Mouse (Mus musculus) hindbrain, embryonic 12.5 days (tissue): Measurements from ENCODE around the gene Ttc7b. TPM values are rescaled to one million over a fixed set of nuclear protein-coding genes. Genes with fewer than 3 reads are reported as not detected.

Experiments
- ATAC-seq: fragments of 200-750 bp; cut with Nextera tagmentation; 2 replicates; pipeline ENCODE4 v1.8.0; 2017; ENCODE audit warnings: moderate TSS enrichment; ENCODE audit not compliant: low FRiP score
- H3K27ac ChIP-seq: fragments of 300-500 bp; sonication (generic); 2 replicates; pipeline ENCODE4 v1.5.1; 2016; ENCODE audit warnings: mild to moderate bottlenecking
- H3K27me3 ChIP-seq: fragments of 300-500 bp; sonication (generic); 2 replicates; pipeline ENCODE4 v1.6.1; 2016; ENCODE audit warnings: mild to moderate bottlenecking
- H3K36me3 ChIP-seq: fragments of 300-500 bp; sonication (generic); 2 replicates; pipeline ENCODE4 v1.6.1; 2016; ENCODE audit warnings: mild to moderate bottlenecking
- H3K4me1 ChIP-seq: fragments of 300-500 bp; sonication (generic); 2 replicates; pipeline ENCODE4 v1.6.1; 2016
- H3K4me2 ChIP-seq: fragments of 300-500 bp; sonication (generic); replicated peaks from 2 replicates; pipeline ENCODE4 v1.6.1; 2016; ENCODE audit warnings: mild to moderate bottlenecking
- H3K4me3 ChIP-seq: fragments of 300-500 bp; sonication (generic); 2 replicates; pipeline ENCODE4 v1.5.1; 2016; ENCODE audit warnings: mild to moderate bottlenecking
- H3K9ac ChIP-seq: fragments of 300-500 bp; sonication (generic); 2 replicates; pipeline ENCODE4 v1.6.1; 2016; ENCODE audit warnings: mild to moderate bottlenecking, moderate library complexity
- H3K9me3 ChIP-seq: fragments of 300-500 bp; sonication (generic); replicated peaks from 2 replicates; pipeline ENCODE4 v1.6.1; 2016; ENCODE audit warnings: mild to moderate bottlenecking
- WGBS: fragments of 180-500 bp; shearing (Covaris S2); methylation state at CpG from one replicate; pipeline ENCODE4 v1.1.7; 2016; 5-methylcytosine and 5-hydroxymethylcytosine counted together
- polyA plus RNA-seq: library from polyadenylated mRNA; unstranded; fragments of >200 nt; fragmentation: Nextera tagmentation; extraction: Ambion mirVana; gene quantifications from 2 replicates; pipeline ENCODE4 v1.2.1, GENCODE M21; 2016

The Ttc7b gene
- polyA plus RNA-seq, 1 experiment from 2014 or later: 6.1 TPM

DNA sequence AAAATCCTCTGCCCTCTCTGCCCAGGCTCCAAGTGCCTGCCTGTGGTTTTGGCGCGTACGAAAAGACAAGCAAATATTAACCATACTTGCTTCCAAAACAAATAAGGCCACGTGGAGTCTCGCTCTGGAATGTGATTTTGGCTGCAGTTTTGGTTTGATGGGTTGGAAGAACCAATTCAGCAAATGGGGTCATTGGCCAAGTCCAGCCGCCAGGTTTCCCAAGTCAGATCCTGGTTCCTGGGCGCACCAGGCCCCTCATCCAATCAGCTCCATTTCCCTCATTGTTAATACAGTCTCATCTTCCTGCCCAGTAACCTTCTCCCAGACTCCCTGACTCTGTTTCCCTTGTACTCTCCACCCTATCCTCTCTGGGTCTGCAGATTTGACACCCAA lies 946 bp downstream of the Ttc7b start:
- H3K4me3 ChIP-seq: peak overlapping the region; percentile 87
- H3K4me2 ChIP-seq: peak overlapping the region; percentile 86
- 60% methylated on average over 7 of the region's 7 CpGs for WGBS
- H3K9ac ChIP-seq: peak overlapping the region; percentile 96
- peaks cover 18% of the 10 kb centered on the region for H3K4me1 ChIP-seq
- peak overlapping the region; percentile 84; the same call in 1 of the 2 replicates for H3K27ac ChIP-seq
- H3K27me3 ChIP-seq: no peaks in the 10 kb centered on the region
- H3K36me3 ChIP-seq: no peaks in the 10 kb centered on the region
- no peaks in the 10 kb centered on the region for H3K9me3 ChIP-seq
- no peak; the same call in 1 of the 2 replicates for ATAC-seq

GRCm38 (mm10) chr12:100517371-100517770 lies 3.3 kb downstream of the Ttc7b start:
- whole genome bisulfite sequencing: 89% methylated on average over 9 of the region's 9 CpGs
- ATAC-seq: no peak
- no peak overlapping the region for H3K27ac ChIP-seq
- H3K36me3 ChIP-seq: no peaks in the 10 kb centered on the region
- no peak overlapping the region for H3K9ac ChIP-seq
- no peak overlapping the region for H3K4me3 ChIP-seq
- no peak overlapping the region for H3K4me2 ChIP-seq
- H3K9me3 ChIP-seq: no peaks in the 10 kb centered on the region
- H3K4me1 ChIP-seq: peaks cover 18% of the 10 kb centered on the region
- no peaks in the 10 kb centered on the region for H3K27me3 ChIP-seq

GRCm38 (mm10) chr12:100516161-100516838 lies 4.3 kb downstream of the Ttc7b start:
- Histone ChIP-seq H3K27me3 (no peaks in the 10 kb centered on the region), H3K27ac (no peak overlapping the region), H3K4me3 (no peak overlapping the region), H3K4me1 (peaks cover 18% of the 10 kb centered on the region), H3K9ac (no peak overlapping the region), H3K4me2 (no peak overlapping the region), H3K9me3 (no peaks in the 10 kb centered on the region), H3K36me3 (no peaks in the 10 kb centered on the region)
- 97% methylated on average over 1 of the region's 1 CpGs for WGBS
- no peak for ATAC-seq

DNA sequence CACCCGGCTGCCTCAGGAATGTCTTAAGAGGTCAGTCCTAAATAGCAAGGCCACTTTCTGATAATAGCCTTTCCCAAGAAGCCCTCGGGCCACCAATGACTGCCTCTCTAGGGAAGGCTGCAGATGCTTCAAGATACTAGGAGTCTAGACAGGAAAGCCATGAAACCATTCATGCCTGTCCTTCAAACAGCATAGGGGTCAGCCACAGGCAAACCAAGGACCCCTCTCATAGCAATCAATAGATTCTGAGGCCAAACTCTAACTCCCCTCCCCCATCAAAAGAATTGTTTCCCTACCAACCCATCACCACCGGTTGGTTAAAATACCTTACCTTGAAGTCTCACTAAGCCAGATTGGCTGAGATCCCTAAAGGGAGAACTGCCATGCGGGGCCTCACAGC lies 5.1 kb downstream of the Ttc7b start:
- Histone ChIP-seq H3K27ac (no peak overlapping the region), H3K36me3 (peaks cover 5% of the 10 kb centered on the region; the same call in 1 of the 2 replicates), H3K4me1 (peaks cover 18% of the 10 kb centered on the region), H3K9ac (no peak overlapping the region), H3K4me3 (no peak overlapping the region), H3K9me3 (no peaks in the 10 kb centered on the region), H3K4me2 (no peak overlapping the region), H3K27me3 (no peaks in the 10 kb centered on the region)
- ATAC-seq: no peak
- 86% methylated on average over 4 of the region's 4 CpGs for WGBS

- no peaks in the 10 kb centered on the region for H3K27me3 ChIP-seq
Observed at GRCm38 (mm10) chr12:100514611-100515010, 6.0 kb downstream of the Ttc7b start.

DNA sequence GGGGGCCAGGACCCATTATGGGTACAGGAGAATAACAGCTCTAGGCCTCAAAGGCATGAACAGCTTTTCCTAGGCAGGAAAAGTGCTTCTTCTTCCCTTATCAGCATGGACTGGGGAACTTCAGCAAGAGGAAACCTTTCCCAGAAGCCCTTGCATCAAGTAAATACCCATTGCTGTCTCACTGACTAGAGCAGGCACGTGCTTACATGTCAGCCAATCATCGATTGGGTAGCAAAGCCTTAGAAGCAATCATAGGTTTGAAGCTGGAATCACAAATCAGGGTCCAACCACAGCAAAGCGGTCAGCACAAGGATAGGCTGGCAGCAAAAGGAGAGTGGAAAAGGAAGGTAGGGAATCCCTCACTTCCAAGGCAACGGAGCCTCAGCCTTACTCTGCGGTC lies 7.5 kb downstream of the Ttc7b start:
- no peak for ATAC-seq
- Histone ChIP-seq H3K36me3 (peaks cover 5% of the 10 kb centered on the region; the same call in 1 of the 2 replicates), H3K4me3 (no peak overlapping the region), H3K27me3 (no peaks in the 10 kb centered on the region), H3K27ac (no peak overlapping the region), H3K4me1 (no peaks in the 10 kb centered on the region; the same call in 1 of the 2 replicates), H3K9me3 (no peaks in the 10 kb centered on the region), H3K4me2 (no peak overlapping the region), H3K9ac (no peak overlapping the region)
- 94% methylated on average over 5 of the region's 5 CpGs for WGBS

More at GRCm38 (mm10) chr12:100514611-100515010, 6.0 kb downstream of the Ttc7b start:
- no peak overlapping the region for H3K27ac ChIP-seq
- H3K9ac ChIP-seq: no peak overlapping the region
- no peak for ATAC-seq
- H3K4me3 ChIP-seq: no peak overlapping the region
- peaks cover 5% of the 10 kb centered on the region; the same call in 1 of the 2 replicates for H3K36me3 ChIP-seq
- 74% methylated on average over 1 of the region's 1 CpGs for WGBS
- peaks cover 12% of the 10 kb centered on the region for H3K4me1 ChIP-seq
- H3K4me2 ChIP-seq: no peak overlapping the region
- H3K9me3 ChIP-seq: no peaks in the 10 kb centered on the region

- H3K9ac ChIP-seq: no peak overlapping the region
- no peak overlapping the region for H3K27ac ChIP-seq
- H3K4me1 ChIP-seq: no peaks in the 10 kb centered on the region; the same call in 1 of the 2 replicates
- H3K4me3 ChIP-seq: no peak overlapping the region
- no peak overlapping the region for H3K4me2 ChIP-seq
- WGBS: 82% methylated on average over 8 of the region's 9 CpGs
- peaks cover 7% of the 10 kb centered on the region; the same call in 1 of the 2 replicates for H3K36me3 ChIP-seq
- H3K9me3 ChIP-seq: no peaks in the 10 kb centered on the region
- H3K27me3 ChIP-seq: no peaks in the 10 kb centered on the region
- ATAC-seq: no peak
Observed at GRCm38 (mm10) chr12:100512641-100513040, 8.0 kb downstream of the Ttc7b start.

GRCm38 (mm10) chr12:100509615-100510282 lies 10.9 kb downstream of the Ttc7b start:
- Histone ChIP-seq H3K4me3 (no peak overlapping the region), H3K36me3 (peaks cover 7% of the 10 kb centered on the region; the same call in 1 of the 2 replicates), H3K27me3 (no peaks in the 10 kb centered on the region), H3K4me2 (no peak overlapping the region), H3K9me3 (no peaks in the 10 kb centered on the region), H3K4me1 (peaks cover 1% of the 10 kb centered on the region), H3K27ac (no peak overlapping the region), H3K9ac (no peak overlapping the region)
- WGBS: 84% methylated on average over 9 of the region's 9 CpGs
- no peak for ATAC-seq

GRCm38 (mm10) chr12:100508668-100509067 lies 12.0 kb downstream of the Ttc7b start:
- Histone ChIP-seq H3K27me3 (no peaks in the 10 kb centered on the region), H3K4me1 (peaks cover 6% of the 10 kb centered on the region), H3K9me3 (no peaks in the 10 kb centered on the region), H3K27ac (no peak overlapping the region), H3K4me2 (no peak overlapping the region), H3K9ac (no peak overlapping the region), H3K36me3 (peaks cover 7% of the 10 kb centered on the region; the same call in 1 of the 2 replicates), H3K4me3 (no peak overlapping the region)
- no peak for ATAC-seq
- 92% methylated on average over 5 of the region's 5 CpGs for WGBS

GRCm38 (mm10) chr12:100505484-100505883 lies 15.1 kb downstream of the Ttc7b start:
- Histone ChIP-seq H3K9me3 (no peaks in the 10 kb centered on the region), H3K27me3 (no peaks in the 10 kb centered on the region), H3K4me2 (no peak overlapping the region), H3K36me3 (0 out of 2 replicates have a peak, but pooled peaks cover 3% of the 10 kb centered on the region), H3K9ac (no peak overlapping the region), H3K4me3 (no peak overlapping the region), H3K27ac (no peak overlapping the region), H3K4me1 (peaks cover 8% of the 10 kb centered on the region)
- no peak for ATAC-seq
- WGBS: 94% methylated on average over 1 of the region's 1 CpGs

DNA sequence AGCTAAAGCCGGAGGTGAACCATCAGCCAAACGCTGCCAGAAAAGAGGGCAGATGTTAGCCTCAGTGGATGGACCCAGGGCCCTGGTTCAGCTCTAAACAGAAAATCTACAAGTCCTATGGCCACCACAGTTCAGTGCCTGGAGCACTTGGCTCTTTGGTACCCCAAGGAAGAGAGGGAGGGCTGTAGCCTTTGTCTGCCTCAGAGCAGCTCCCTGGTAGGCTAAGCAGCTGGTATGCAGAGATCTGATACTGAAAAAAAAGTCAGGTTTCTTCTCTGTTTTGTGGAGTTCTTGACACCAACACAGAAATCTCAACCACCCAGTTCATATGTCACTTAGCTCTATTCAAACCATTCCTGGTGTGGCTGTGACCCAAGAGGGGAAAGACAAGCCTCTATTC lies 16.0 kb downstream of the Ttc7b start:
- Histone ChIP-seq H3K27ac (no peak overlapping the region), H3K4me3 (no peak overlapping the region), H3K4me1 (peaks cover 8% of the 10 kb centered on the region), H3K27me3 (no peaks in the 10 kb centered on the region), H3K9me3 (no peaks in the 10 kb centered on the region), H3K4me2 (no peak overlapping the region), H3K9ac (no peak overlapping the region), H3K36me3 (peaks cover 7% of the 10 kb centered on the region)
- no peak for ATAC-seq
- 89% methylated on average over 2 of the region's 2 CpGs for whole genome bisulfite sequencing

DNA sequence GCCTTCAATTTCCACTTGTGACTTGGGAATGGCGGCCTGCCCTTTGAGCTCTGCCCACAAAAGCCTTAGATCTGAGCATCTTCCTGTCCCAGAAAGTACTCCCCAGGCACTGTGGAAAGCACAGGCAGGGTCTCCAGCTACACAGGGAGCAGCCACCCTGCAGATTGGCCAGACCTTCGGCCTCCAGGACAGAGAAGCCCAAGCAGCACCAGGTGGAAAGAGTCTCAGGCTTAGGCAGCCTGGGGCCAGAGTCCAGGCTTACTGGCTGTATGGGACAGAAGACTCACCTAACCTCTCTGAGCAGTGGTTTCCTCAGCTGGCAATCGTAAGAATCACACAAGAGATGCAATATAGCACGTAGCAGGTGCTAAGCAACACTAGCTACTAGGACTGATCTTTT lies 17.0 kb downstream of the Ttc7b start:
- H3K9ac ChIP-seq: no peak overlapping the region
- H3K27me3 ChIP-seq: no peaks in the 10 kb centered on the region
- 87% methylated on average over 4 of the region's 4 CpGs for WGBS
- no peaks in the 10 kb centered on the region for H3K9me3 ChIP-seq
- H3K4me2 ChIP-seq: no peak overlapping the region
- H3K4me3 ChIP-seq: no peak overlapping the region
- H3K36me3 ChIP-seq: peaks cover 16% of the 10 kb centered on the region
- no peak for ATAC-seq
- no peak overlapping the region for H3K27ac ChIP-seq
- peaks cover 8% of the 10 kb centered on the region for H3K4me1 ChIP-seq
